Mouse (Mus musculus) heart, adult 18-20 months (tissue): ENCODE measurements at regions not wholly inside any gene's neighbourhood (a gene's known extent, or its start where the extent isn't known, plus 50 kb on each side); places are given as distances from the start of the nearest gene placed in this dataset.

Experiments used
- DNase-seq, 2 experiments: peaks; one replicate each; pipeline ENCODE4 v3.0.0; 2021 to 2022; ENCODE audit warnings: mixed read lengths in 1 of 2

GRCm38 (mm10) chr4:75884371-75884770 is 606.3 kb upstream of the Dmac1 start:
- no peak for DNase-seq

- DNase-seq = no peak
These were observed 591.7 kb upstream of the Dmac1 start for GRCm38 (mm10) chr4:75869771-75870170.

- no peak for DNase-seq
These were observed 583.0 kb upstream of the Dmac1 start for GRCm38 (mm10) chr4:75861076-75861475.

GRCm38 (mm10) chr4:75857769-75858408 is 579.8 kb upstream of the Dmac1 start:
- no peak for DNase-seq

- DNase-seq = no peak
These were observed 577.7 kb upstream of the Dmac1 start for GRCm38 (mm10) chr4:75855688-75856296.

GRCm38 (mm10) chr4:75850343-75850742 is 572.2 kb upstream of the Dmac1 start:
- DNase-seq = no peak

GRCm38 (mm10) chr4:75847675-75848385 is 569.7 kb upstream of the Dmac1 start:
- DNase-seq = no peak

- peak; percentile 22 to 25 for DNase-seq
These were observed 566.9 kb upstream of the Dmac1 start for GRCm38 (mm10) chr4:75845021-75845420.

- no peak for DNase-seq
These were observed 560.5 kb upstream of the Dmac1 start for GRCm38 (mm10) chr4:75838619-75839018.

- peak in 1 of 2 experiments; percentile 1 for DNase-seq
These were observed 549.1 kb upstream of the Dmac1 start for GRCm38 (mm10) chr4:75827082-75827711.

- DNase-seq = no peak
These were observed 541.1 kb upstream of the Dmac1 start for GRCm38 (mm10) chr4:75819193-75819603.

GRCm38 (mm10) chr4:75816026-75816425 is 537.9 kb upstream of the Dmac1 start:
- no peak for DNase-seq

GRCm38 (mm10) chr4:75812266-75812665 is 534.2 kb upstream of the Dmac1 start:
- no peak for DNase-seq

GRCm38 (mm10) chr4:75801870-75802269 is 523.8 kb upstream of the Dmac1 start:
- no peak for DNase-seq

- no peak for DNase-seq
These were observed 523.1 kb upstream of the Dmac1 start for GRCm38 (mm10) chr4:75801156-75801555.

- DNase-seq = no peak
These were observed 513.7 kb upstream of the Dmac1 start for GRCm38 (mm10) chr4:75791789-75792188.

- DNase-seq = no peak
These were observed 513.0 kb upstream of the Dmac1 start for GRCm38 (mm10) chr4:75790920-75791589.

GRCm38 (mm10) chr4:75787405-75787804 is 509.3 kb upstream of the Dmac1 start:
- DNase-seq = no peak

- DNase-seq = no peak
These were observed 508.3 kb upstream of the Dmac1 start for GRCm38 (mm10) chr4:75786391-75786790.

- DNase-seq = no peak
These were observed 501.4 kb upstream of the Dmac1 start for GRCm38 (mm10) chr4:75779492-75779891.

GRCm38 (mm10) chr4:75764141-75764540 is 486.0 kb upstream of the Dmac1 start:
- no peak for DNase-seq

GRCm38 (mm10) chr4:75744605-75745004 is 466.5 kb upstream of the Dmac1 start:
- DNase-seq = no peak
